Mouse (Mus musculus) layer of hippocampus, adult 9-11 months (tissue): ENCODE measurements around the gene Nup160.

Experiments
- DNase-seq: peaks from one replicate; pipeline ENCODE4 v3.0.0; 2022

The Nup160 gene

GRCm38 (mm10) chr2:90677007-90677406 is at the start of gene Nup160:
TSS of gene Nup160 (plus strand) at chr2:90677215.
- no peak for DNase-seq

- no peak for DNase-seq
Measured at GRCm38 (mm10) chr2:90628261-90628660, 48.8 kb upstream of the Nup160 start.

GRCm38 (mm10) chr2:90629552-90629951 is 47.5 kb upstream of the Nup160 start:
- no peak for DNase-seq

- DNase-seq, result no peak
Measured at GRCm38 (mm10) chr2:90631938-90632733, 44.9 kb upstream of the Nup160 start.

GRCm38 (mm10) chr2:90634671-90635070 is 42.3 kb upstream of the Nup160 start:
- DNase-seq, result no peak

GRCm38 (mm10) chr2:90635085-90635723 is 41.8 kb upstream of the Nup160 start:
- no peak for DNase-seq

GRCm38 (mm10) chr2:90636853-90637252 is 40.2 kb upstream of the Nup160 start:
- no peak for DNase-seq

- no peak for DNase-seq
Measured at GRCm38 (mm10) chr2:90638986-90639746, 37.8 kb upstream of the Nup160 start.

- DNase-seq, result no peak
Measured at GRCm38 (mm10) chr2:90639747-90640699, 37.0 kb upstream of the Nup160 start.

GRCm38 (mm10) chr2:90641007-90641709 is 35.9 kb upstream of the Nup160 start:
- no peak for DNase-seq

- no peak for DNase-seq
Measured at GRCm38 (mm10) chr2:90641710-90642039, 35.3 kb upstream of the Nup160 start.

- DNase-seq, result no peak
Measured at GRCm38 (mm10) chr2:90647084-90647483, 29.9 kb upstream of the Nup160 start.

- DNase-seq, result no peak
Measured at GRCm38 (mm10) chr2:90649405-90649804, 27.6 kb upstream of the Nup160 start.

GRCm38 (mm10) chr2:90649965-90650364 is 27.1 kb upstream of the Nup160 start:
- DNase-seq, result peak; percentile 27

GRCm38 (mm10) chr2:90652101-90652500 is 24.9 kb upstream of the Nup160 start:
- DNase-seq, result no peak

GRCm38 (mm10) chr2:90652993-90653392 is 24.0 kb upstream of the Nup160 start:
- DNase-seq, result no peak

- no peak for DNase-seq
Measured at GRCm38 (mm10) chr2:90655449-90655848, 21.6 kb upstream of the Nup160 start.

- DNase-seq, result no peak
Measured at GRCm38 (mm10) chr2:90658613-90659012, 18.4 kb upstream of the Nup160 start.

- no peak for DNase-seq
Measured at GRCm38 (mm10) chr2:90659016-90659415, 18.0 kb upstream of the Nup160 start.

GRCm38 (mm10) chr2:90659639-90660038 is 17.4 kb upstream of the Nup160 start:
- no peak for DNase-seq

- no peak for DNase-seq
Measured at GRCm38 (mm10) chr2:90660947-90661346, 16.1 kb upstream of the Nup160 start.

- no peak for DNase-seq
Measured at GRCm38 (mm10) chr2:90661426-90661825, 15.6 kb upstream of the Nup160 start.
